Mouse (Mus musculus) CH12.LX (cell line): Measurements from ENCODE around the gene Il6st.

ENCODE experiments used
- BHLHE40 ChIP-seq: IDR thresholded peaks from 2 replicates; pipeline ENCODE4 v1.6.1; 2011; ENCODE audit warnings: mild to moderate bottlenecking, low read depth, low read length, improper control_type of control experiment
- JUND ChIP-seq: conservative IDR thresholded peaks from 2 replicates; pipeline ENCODE4 v1.6.1; 2011; ENCODE audit warnings: low read depth, low read length, improper control_type of control experiment
- POLR2A ChIP-seq: IDR thresholded peaks from 2 replicates; pipeline ENCODE4 v1.6.1; 2011; ENCODE audit warnings: low read depth, mild to moderate bottlenecking, improper control_type of control experiment, low read length
- RCOR1 ChIP-seq: conservative IDR thresholded peaks from 2 replicates; pipeline ENCODE4 v1.6.1; 2012; ENCODE audit warnings: low read depth, mild to moderate bottlenecking, inconsistent platforms, low read length, improper control_type of control experiment
- TCF12 ChIP-seq: IDR thresholded peaks from 2 replicates; pipeline ENCODE4 v1.6.1; 2014; ENCODE audit warnings: low read depth, mild to moderate bottlenecking, inconsistent platforms, low read length, improper control_type of control experiment
- USF1 ChIP-seq: IDR thresholded peaks from 2 replicates; pipeline ENCODE4 v1.6.1; 2014; ENCODE audit warnings: low read depth, mild to moderate bottlenecking, inconsistent platforms, low read length, improper control_type of control experiment
- ZNF384 ChIP-seq: IDR thresholded peaks from 2 replicates; pipeline ENCODE4 v1.6.1; 2012; ENCODE audit warnings: low read depth, low read length, improper control_type of control experiment, inconsistent platforms

DNA sequence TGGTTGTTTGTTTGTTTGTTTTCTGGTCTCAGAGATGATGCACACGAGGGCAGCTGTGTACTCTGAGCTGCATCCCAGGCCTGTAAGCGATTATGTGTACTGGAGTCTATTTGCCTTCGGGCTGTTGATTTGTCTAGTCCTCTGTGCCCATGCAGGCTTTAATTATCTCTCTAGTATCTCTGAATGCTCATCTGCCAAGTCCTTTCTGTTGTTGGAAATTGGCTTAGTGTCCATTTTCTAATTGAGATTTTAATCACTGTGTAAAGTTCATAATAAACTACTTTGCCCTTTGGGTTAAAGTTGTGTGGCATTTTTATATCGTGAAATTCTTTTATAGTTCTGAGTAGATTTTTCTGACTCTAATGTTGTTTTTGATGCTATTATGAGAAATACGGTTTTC is 5.6 kb downstream of the Il6st start:
- TF ChIP-seq USF1 (no peak), TCF12 (no peak), POLR2A (no peak), RCOR1 (no peak), ZNF384 (no peak), BHLHE40 (no peak), JUND (no peak)
